Mouse (Mus musculus): ENCODE data around the gene Gm17606. TPM values are rescaled to one million over a fixed set of nuclear protein-coding genes. Genes with fewer than 3 reads are reported as not detected.

Gene Gm17606
- not detected for polyA plus RNA-seq (2017; shearing (Covaris generic))

DNA sequence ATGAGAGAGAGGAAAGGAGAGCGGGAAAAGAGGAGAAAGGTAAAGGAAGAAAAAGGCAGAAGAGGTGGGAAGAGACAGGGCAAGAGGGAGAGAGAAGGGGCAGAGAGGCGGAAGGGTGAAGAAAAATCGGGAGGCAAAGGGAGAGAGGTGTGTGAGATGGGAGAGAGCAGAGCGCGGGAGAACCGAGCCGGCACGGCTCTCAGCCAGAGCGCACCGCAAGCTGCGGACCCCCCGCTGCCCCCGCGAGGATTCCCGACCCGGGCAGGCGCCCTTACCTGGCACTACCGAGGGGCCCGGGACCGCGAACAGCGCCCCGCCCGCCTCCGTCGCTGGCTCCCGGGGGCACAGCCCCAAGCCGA, at the start of gene Gm17606:
TSS of gene Gm17606 (plus strand) at position 7 of the 359 bp plus-strand sequence.

DNA sequence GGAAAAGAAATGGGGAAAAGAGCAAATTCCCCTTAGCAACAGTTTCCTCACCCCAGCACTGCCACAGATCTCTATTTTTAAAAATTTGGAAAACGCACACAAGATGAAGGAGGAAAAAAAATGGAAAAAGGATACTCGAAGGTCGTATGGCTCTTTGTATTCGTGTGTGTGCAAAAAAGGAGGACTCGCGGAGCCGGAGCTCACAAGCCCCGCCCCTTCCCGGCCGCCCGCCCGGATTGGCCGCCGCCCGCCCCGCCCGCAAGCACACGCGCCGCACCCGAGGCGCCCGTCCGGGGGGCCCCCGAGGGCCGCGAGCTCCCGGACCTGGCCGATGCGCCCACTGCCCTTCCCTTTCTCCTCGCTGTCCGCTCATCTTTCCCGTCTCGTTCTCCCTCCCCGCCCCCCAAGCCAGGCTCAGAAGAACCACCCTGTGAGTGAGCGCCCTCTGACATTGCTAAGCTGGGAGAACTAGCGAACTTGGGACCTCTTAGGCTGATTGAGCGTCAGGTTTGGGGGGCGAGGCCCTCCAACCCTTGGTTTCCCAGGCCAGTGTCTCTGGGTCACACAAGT, 34.9 kb upstream of the Gm17606 start, which contains the start of gene 4931414P19Rik:
TSS of gene 4931414P19Rik (minus strand) at position 242 of the 570 bp plus-strand sequence.

DNA sequence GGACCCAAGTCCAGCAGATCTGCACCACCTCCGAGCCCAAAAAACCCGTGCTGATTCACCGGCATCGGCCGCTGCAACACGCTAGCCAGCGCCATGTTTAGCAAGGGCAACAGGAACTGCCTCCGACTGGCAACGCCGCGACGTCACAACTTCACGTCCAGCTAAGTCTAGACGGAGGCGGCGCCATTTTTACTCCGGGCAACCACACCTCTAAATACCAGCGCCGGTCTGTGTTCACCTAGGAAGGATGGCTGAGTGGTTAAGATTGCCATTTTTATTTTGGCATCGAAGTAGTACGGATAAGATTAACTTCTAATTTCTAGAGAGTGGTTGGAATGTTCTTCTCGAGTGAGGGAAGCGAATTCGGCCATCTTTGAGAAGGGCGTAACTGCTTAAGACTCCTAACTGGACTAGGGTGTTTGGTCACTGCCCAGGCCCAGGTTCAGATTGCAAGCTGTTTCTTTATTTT, 22.8 kb upstream of the Gm17606 start, which contains the start of gene Psmb5:
TSS of gene Psmb5 (minus strand) at position 126 of the 469 bp plus-strand sequence.

DNA sequence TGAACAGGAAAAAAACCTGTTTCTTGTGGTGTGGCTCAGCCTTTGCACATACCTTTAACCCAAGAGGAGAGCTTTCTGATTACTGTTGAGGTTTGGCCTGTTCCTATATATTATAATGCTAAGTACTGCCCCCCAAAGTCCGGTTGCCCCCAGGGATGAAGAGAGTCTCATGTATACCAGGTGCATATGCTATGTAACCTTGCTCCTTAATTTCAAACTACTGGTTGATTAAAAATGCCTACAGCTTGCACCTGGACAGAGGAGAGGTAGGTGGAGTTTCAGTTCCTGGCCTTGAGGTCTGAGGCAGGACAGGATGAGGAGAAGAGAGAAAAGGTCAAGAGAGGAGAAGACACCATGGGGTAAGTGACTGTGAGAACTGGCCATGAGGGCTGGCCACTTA, 19.6 kb upstream of the Gm17606 start, which contains the start of gene Psmb11:
TSS of gene Psmb11 (plus strand) at position 301 of the 400 bp plus-strand sequence.

DNA sequence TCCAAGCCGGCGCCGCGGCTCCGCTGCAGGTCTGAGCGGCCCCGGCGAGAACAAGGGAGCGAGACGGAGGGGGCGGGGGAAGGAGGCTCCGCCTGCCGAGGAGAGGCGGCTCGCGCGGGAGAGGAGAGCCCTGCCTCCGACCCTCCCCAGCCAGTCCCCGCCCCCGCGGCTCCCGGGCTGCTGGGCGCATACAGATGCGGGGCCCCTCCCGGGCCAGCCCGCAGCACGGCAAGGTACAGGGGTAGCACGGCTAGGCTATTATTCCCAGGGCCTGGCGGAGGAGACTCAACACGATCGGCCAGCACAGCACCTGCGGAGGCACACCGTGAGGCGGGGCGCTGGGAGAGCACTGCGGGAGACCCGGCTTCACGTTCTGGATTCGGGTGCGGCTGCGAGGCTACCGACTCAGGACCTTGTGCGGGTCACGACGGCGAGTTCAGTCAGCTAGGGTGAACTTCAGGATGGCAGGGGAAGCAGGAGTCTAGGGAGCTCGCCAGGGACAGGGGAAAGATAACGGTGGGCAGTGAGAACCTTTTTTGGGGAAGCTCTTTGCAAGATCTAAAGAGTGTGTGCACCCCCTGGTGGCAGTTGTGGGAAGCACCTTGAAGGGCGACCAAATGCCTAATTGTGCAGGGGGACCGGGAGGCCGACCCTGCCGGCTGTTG, 685 bp downstream of the Gm17606 start, which contains the start of gene Cdh24:
TSS of gene Cdh24 (minus strand) at position 60 of the 665 bp plus-strand sequence.

DNA sequence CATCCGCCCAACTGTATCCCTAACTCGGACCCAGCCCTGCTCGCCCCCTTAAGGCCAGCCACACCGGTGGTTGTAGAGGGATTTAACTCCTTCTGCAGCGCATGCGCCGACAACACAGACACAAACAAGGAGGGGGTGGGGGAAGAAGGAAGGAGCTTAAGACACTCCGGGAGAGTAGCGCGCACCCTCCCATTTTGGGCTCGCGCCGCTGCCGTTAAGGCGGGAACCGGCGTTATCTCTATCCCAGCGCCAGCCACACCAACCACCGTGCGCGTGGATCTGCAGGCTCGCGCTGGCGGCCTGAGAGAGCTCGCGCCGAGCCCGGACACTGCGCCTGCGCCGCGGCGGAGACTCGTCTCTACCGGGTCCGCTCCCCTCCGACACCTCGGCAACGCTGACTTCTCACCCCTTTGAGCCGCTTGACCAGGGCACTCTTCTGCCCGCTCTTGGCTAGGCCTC, 45.3 kb downstream of the Gm17606 start, which contains the start of gene 1700123O20Rik:
TSS of gene 1700123O20Rik (plus strand) at position 154 of the 459 bp plus-strand sequence.

DNA sequence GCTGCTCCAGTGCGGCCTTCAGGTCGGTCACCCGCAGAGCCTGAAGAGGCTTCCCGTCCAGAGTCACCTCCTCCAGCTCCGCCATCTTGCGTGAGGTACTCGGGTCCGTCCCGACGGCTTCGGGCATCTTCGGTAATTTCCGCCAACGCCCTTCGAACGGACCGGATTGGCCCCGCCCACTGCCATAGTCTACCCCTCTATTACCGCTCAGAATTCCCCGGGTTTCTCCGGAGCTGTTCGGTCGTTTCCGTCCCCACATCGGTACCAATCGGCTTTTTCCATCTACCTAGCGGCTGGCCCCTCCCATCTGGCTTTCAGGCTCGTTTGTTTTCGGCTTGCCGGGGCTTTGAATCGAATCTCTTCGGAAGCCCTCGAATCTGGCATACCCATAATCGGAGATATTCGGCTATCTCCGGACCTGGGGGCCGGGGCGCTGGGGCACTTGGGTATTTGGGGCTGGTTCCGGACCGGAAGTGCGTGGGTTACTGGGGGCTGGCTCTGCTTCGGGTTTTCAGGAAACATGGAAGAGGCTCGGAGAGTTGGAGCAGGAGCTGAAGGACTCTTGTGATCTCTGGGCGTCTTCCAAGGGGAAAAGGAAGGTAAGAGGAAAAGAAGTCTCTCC, 45.9 kb downstream of the Gm17606 start, which contains the start of gene Acin1:
TSS of gene Acin1 (minus strand) at position 410 of the 622 bp plus-strand sequence.

Other genes starting within 250 kb of the Gm17606 start
- 1.5 TPM for gene Slc7a7, start 223.2 kb upstream of the Gm17606 start, polyA plus RNA-seq (2017; shearing (Covaris generic))
- gene Mrpl52, start 214.0 kb upstream of the Gm17606 start, polyA plus RNA-seq (2017; shearing (Covaris generic)) = 264 TPM
- gene Mmp14, start 209.3 kb upstream of the Gm17606 start, polyA plus RNA-seq (2017; shearing (Covaris generic)) = 1.1 TPM
- gene Lrp10, start 176.8 kb upstream of the Gm17606 start, polyA plus RNA-seq (2017; shearing (Covaris generic)) = 68.2 TPM
- 0.57 TPM for gene Rem2, start 164.9 kb upstream of the Gm17606 start, polyA plus RNA-seq (2017; shearing (Covaris generic))
- 45.8 TPM for gene Prmt5, start 123.4 kb upstream of the Gm17606 start, polyA plus RNA-seq (2017; shearing (Covaris generic))
- 24.7 TPM for gene Haus4, start 86.3 kb upstream of the Gm17606 start, polyA plus RNA-seq (2017; shearing (Covaris generic))
- gene Ajuba, start 63.4 kb upstream of the Gm17606 start, polyA plus RNA-seq (2017; shearing (Covaris generic)) = 0.28 TPM
- 6.1 TPM for gene 4931414P19Rik, start 35.0 kb upstream of the Gm17606 start, polyA plus RNA-seq (2017; shearing (Covaris generic))
- gene Psmb5, start 22.9 kb upstream of the Gm17606 start, polyA plus RNA-seq (2017; shearing (Covaris generic)) = 259 TPM
- not detected for gene Psmb11, start 19.5 kb upstream of the Gm17606 start, polyA plus RNA-seq (2017; shearing (Covaris generic))
- gene Cdh24, start 412 bp downstream of the Gm17606 start, polyA plus RNA-seq (2017; shearing (Covaris generic)) = 0.49 TPM
- 91.3 TPM for gene 1700123O20Rik, start 45.3 kb downstream of the Gm17606 start, polyA plus RNA-seq (2017; shearing (Covaris generic))
- 116 TPM for gene Acin1, start 46.0 kb downstream of the Gm17606 start, polyA plus RNA-seq (2017; shearing (Covaris generic))
- gene Gm29776, start 57.9 kb downstream of the Gm17606 start, polyA plus RNA-seq (2017; shearing (Covaris generic)) = not detected
- not detected for gene Cebpe, start 71.2 kb downstream of the Gm17606 start, polyA plus RNA-seq (2017; shearing (Covaris generic))
- gene Slc7a8, start 141.0 kb downstream of the Gm17606 start, polyA plus RNA-seq (2017; shearing (Covaris generic)) = 0.37 TPM
- not detected for gene Rnf212b, start 173.2 kb downstream of the Gm17606 start, polyA plus RNA-seq (2017; shearing (Covaris generic))
- gene Homez, start 230.0 kb downstream of the Gm17606 start, polyA plus RNA-seq (2017; shearing (Covaris generic)) = 10.3 TPM
- 0.54 TPM for gene Ppp1r3e, start 236.6 kb downstream of the Gm17606 start, polyA plus RNA-seq (2017; shearing (Covaris generic))
- gene Bcl2l2, start 242.4 kb downstream of the Gm17606 start, polyA plus RNA-seq (2017; shearing (Covaris generic)) = 0.95 TPM
- gene Gm20521, start 242.5 kb downstream of the Gm17606 start, polyA plus RNA-seq (2017; shearing (Covaris generic)) = not detected